Mouse (Mus musculus) MEL (cell line): ENCODE measurements at regions not wholly inside any gene's neighbourhood (a gene's known extent, or its start where the extent isn't known, plus 50 kb on each side); places are given as distances from the start of the nearest gene placed in this dataset.

Experiments used
- DNase-seq: peaks from one replicate; pipeline ENCODE4 v3.0.0; 2011; ENCODE audit warnings: low read depth, low spot score
- H3K27ac ChIP-seq: 2 replicates; pipeline ENCODE4 v1.5.1; 2012; ENCODE audit warnings: low read depth, mild to moderate bottlenecking, control low read depth, low read length, moderate library complexity; ENCODE audit not compliant: control insufficient read depth
- H3K27me3 ChIP-seq, 2 experiments: fragments of 150-350 bp in 1 of 2; sonication (generic) in 1 of 2; 2 replicates each; pipeline ENCODE4 v1.6.1; 2012; ENCODE audit warnings: low read length in 2 of 2, mild to moderate bottlenecking in 2 of 2, improper control_type of control experiment in 1 of 2, moderate library complexity in 1 of 2; ENCODE audit not compliant: insufficient read depth in 2 of 2, control insufficient read depth in 1 of 2
- H3K36me3 ChIP-seq, 2 experiments: 2 replicates each; pipeline ENCODE4 v1.6.1; 2012 to 2014; ENCODE audit warnings: low read length in 2 of 2, improper control_type of control experiment in 1 of 2, inconsistent platforms in 1 of 2, mild to moderate bottlenecking in 1 of 2; ENCODE audit not compliant: insufficient read depth in 2 of 2, control insufficient read depth in 1 of 2
- H3K4me1 ChIP-seq, 2 experiments: fragments of 150-350 bp in 1 of 2; sonication (generic) in 1 of 2; 2 replicates each; pipeline ENCODE4 v1.6.1; 2012; ENCODE audit warnings: low read length in 2 of 2, improper control_type of control experiment in 1 of 2, mild to moderate bottlenecking in 1 of 2; ENCODE audit not compliant: insufficient read depth in 2 of 2, control insufficient read depth in 1 of 2
- H3K4me3 ChIP-seq, 2 experiments: fragments of 150-350 bp in 1 of 2; sonication (generic) in 1 of 2; 2 replicates each; pipeline ENCODE4 v1.5.1; 2012; ENCODE audit warnings: low read depth in 2 of 2, low read length in 2 of 2, mild to moderate bottlenecking in 2 of 2, moderate library complexity in 2 of 2, control low read depth in 1 of 2, improper control_type of control experiment in 1 of 2; ENCODE audit not compliant: control insufficient read depth in 1 of 2, insufficient read depth in 1 of 2
- H3K79me2 ChIP-seq: 2 replicates; pipeline ENCODE4 v1.6.1; 2012; ENCODE audit warnings: mild to moderate bottlenecking, low read length, moderate library complexity; ENCODE audit not compliant: control insufficient read depth, poor library complexity, insufficient read depth
- H3K9ac ChIP-seq: 2 replicates; pipeline ENCODE4 v1.6.1; 2012; ENCODE audit warnings: low read depth, mild to moderate bottlenecking, control low read depth, low read length, moderate library complexity; ENCODE audit not compliant: control insufficient read depth, poor library complexity, severe bottlenecking
- H3K9me3 ChIP-seq: fragments of 150-350 bp; sonication (generic); replicated peaks from 2 replicates; pipeline ENCODE4 v1.6.1; 2012; ENCODE audit warnings: mild to moderate bottlenecking, low read length, improper control_type of control experiment, moderate library complexity; ENCODE audit not compliant: insufficient read depth
- CHD2 ChIP-seq: IDR thresholded peaks from 2 replicates; pipeline ENCODE4 v1.6.1; 2011; ENCODE audit warnings: low read length, improper control_type of control experiment
- E2F4 ChIP-seq: IDR thresholded peaks from 2 replicates; pipeline ENCODE4 v1.6.1; 2011; ENCODE audit warnings: low read depth, low read length, improper control_type of control experiment, borderline replicate concordance
- ELF1 ChIP-seq: IDR thresholded peaks from 2 replicates; pipeline ENCODE4 v1.6.1; 2014; ENCODE audit warnings: low read depth, mild to moderate bottlenecking, inconsistent platforms, low read length, improper control_type of control experiment, moderate library complexity
- ETS1 ChIP-seq: IDR thresholded peaks from 2 replicates; pipeline ENCODE4 v1.6.1; 2012; ENCODE audit warnings: low read depth, mild to moderate bottlenecking, inconsistent platforms, low read length, improper control_type of control experiment, moderate library complexity
- HCFC1 ChIP-seq: IDR thresholded peaks from 2 replicates; pipeline ENCODE4 v1.6.1; 2012; ENCODE audit warnings: low read depth, mild to moderate bottlenecking, inconsistent platforms, low read length, improper control_type of control experiment, moderate library complexity
- MEF2A ChIP-seq: IDR thresholded peaks from 2 replicates; pipeline ENCODE4 v1.6.1; 2014; ENCODE audit warnings: low read depth, mild to moderate bottlenecking, inconsistent platforms, low read length, improper control_type of control experiment; ENCODE audit not compliant: poor library complexity, insufficient replicate concordance, severe bottlenecking; ENCODE audit errors: extremely low read depth
- MXI1 ChIP-seq: IDR thresholded peaks from 2 replicates; pipeline ENCODE4 v1.6.1; 2011; ENCODE audit warnings: mild to moderate bottlenecking, low read depth, low read length, improper control_type of control experiment
- MYC ChIP-seq: IDR thresholded peaks from 2 replicates; pipeline ENCODE4 v1.6.1; 2011; ENCODE audit warnings: low read depth, mild to moderate bottlenecking, low read length, improper control_type of control experiment, moderate library complexity
- POLR2A ChIP-seq, 2 experiments: IDR thresholded peaks; 2 replicates each; pipeline ENCODE4 v1.6.1; 2011 to 2012; ENCODE audit warnings: low read length in 2 of 2, mild to moderate bottlenecking in 2 of 2, control low read depth in 1 of 2, improper control_type of control experiment in 1 of 2, low read depth in 1 of 2, moderate library complexity in 1 of 2; ENCODE audit not compliant: control insufficient read depth in 1 of 2, insufficient read depth in 1 of 2, poor library complexity in 1 of 2
- RCOR1 ChIP-seq: IDR thresholded peaks from 2 replicates; pipeline ENCODE4 v1.6.1; 2012; ENCODE audit warnings: low read depth, mild to moderate bottlenecking, inconsistent platforms, low read length, improper control_type of control experiment
- SMC3 ChIP-seq: IDR thresholded peaks from 2 replicates; pipeline ENCODE4 v1.6.1; 2011; ENCODE audit warnings: low read depth, low read length, improper control_type of control experiment
- TCF12 ChIP-seq: IDR thresholded peaks from 2 replicates; pipeline ENCODE4 v1.6.1; 2014; ENCODE audit warnings: low read depth, mild to moderate bottlenecking, inconsistent platforms, low read length, improper control_type of control experiment, moderate library complexity
- ZKSCAN1 ChIP-seq: IDR thresholded peaks from 2 replicates; pipeline ENCODE4 v1.6.1; 2012; ENCODE audit warnings: low read depth, mild to moderate bottlenecking, inconsistent platforms, low read length, improper control_type of control experiment, moderate library complexity
- ZNF384 ChIP-seq: IDR thresholded peaks from 2 replicates; pipeline ENCODE4 v1.6.1; 2012; ENCODE audit warnings: low read depth, mild to moderate bottlenecking, inconsistent platforms, low read length, improper control_type of control experiment

GRCm38 (mm10) chr12:25323171-25323570, 226.2 kb upstream of the Id2 start:
- no peak overlapping the region for H3K4me3 ChIP-seq
- H3K9ac ChIP-seq = no peak overlapping the region
- H3K36me3 ChIP-seq = no peaks in the 10 kb centered on the region
- no peak for TF ChIP-seq SMC3
- no peak for TF ChIP-seq MXI1
- H3K79me2 ChIP-seq = no peaks in the 10 kb centered on the region
- no peaks in the 10 kb centered on the region for H3K27me3 ChIP-seq
- H3K9me3 ChIP-seq = no peaks in the 10 kb centered on the region
- no peak overlapping the region for H3K27ac ChIP-seq
- no peak for DNase-seq
- H3K4me1 ChIP-seq = no peaks in the 10 kb centered on the region

GRCm38 (mm10) chr12:25320262-25320767, 223.4 kb upstream of the Id2 start:
- TF ChIP-seq ZNF384 (no peak), MEF2A (no peak), CHD2 (no peak), RCOR1 (no peak), ZKSCAN1 (no peak), E2F4 (no peak), TCF12 (no peak), SMC3 (no peak), MYC (no peak)
- TF ChIP-seq, all 39 proteins: peak for 0
- Histone ChIP-seq H3K27ac (no peak overlapping the region), H3K9me3 (no peaks in the 10 kb centered on the region), H3K4me1 (no peaks in the 10 kb centered on the region), H3K79me2 (no peaks in the 10 kb centered on the region), H3K9ac (no peak overlapping the region), H3K36me3 (no peaks in the 10 kb centered on the region), H3K4me3 (no peak overlapping the region), H3K27me3 (no peaks in the 10 kb centered on the region; a peak in 1 of 4 replicates)
- DNase-seq = no peak

GRCm38 (mm10) chr12:25319846-25320245, 222.9 kb upstream of the Id2 start:
- H3K79me2 ChIP-seq = no peaks in the 10 kb centered on the region
- no peak overlapping the region for H3K4me3 ChIP-seq
- H3K27me3 ChIP-seq = no peaks in the 10 kb centered on the region; a peak in 1 of 4 replicates
- no peaks in the 10 kb centered on the region for H3K36me3 ChIP-seq
- no peak overlapping the region for H3K9ac ChIP-seq
- no peaks in the 10 kb centered on the region for H3K9me3 ChIP-seq
- no peak overlapping the region for H3K27ac ChIP-seq
- TF ChIP-seq TCF12 (no peak), MEF2A (no peak), ELF1 (no peak), POLR2A (IDR thresholded peaks at IDR 0.05; ENCODE audit: control insufficient read depth in 1 of 2, insufficient read depth in 1 of 2, low read depth in 1 of 2, low read length in 2 of 2, poor library complexity in 1 of 2) (no peak), ETS1 (no peak), CHD2 (no peak), HCFC1 (no peak)
- no peak for DNase-seq
- H3K4me1 ChIP-seq = no peaks in the 10 kb centered on the region
